Mouse (Mus musculus) heart, postnatal 0 days (tissue): ENCODE results near the gene Gabra5. TPM values are rescaled to one million over a fixed set of nuclear protein-coding genes. Genes with fewer than 3 reads are reported as not detected.
A peak's percentile ranks its signal among the peaks of the same experiment; 100 is the strongest.

Source experiments
- ATAC-seq: fragments of 200-750 bp; cut with Nextera tagmentation; 2 replicates; pipeline ENCODE4 v1.8.0; 2017; ENCODE audit warnings: low read depth, moderate number of reproducible peaks, moderate library complexity; ENCODE audit not compliant: insufficient read depth
- DNase-seq: peaks from one replicate; pipeline ENCODE4 v3.0.0-alpha.2; 2016; ENCODE audit warnings: low spot score
- H3K27ac ChIP-seq: fragments of 300-500 bp; sonication (generic); 2 replicates; pipeline ENCODE4 v1.5.1; 2014; ENCODE audit warnings: low read depth, mild to moderate bottlenecking
- H3K27me3 ChIP-seq: fragments of 300-500 bp; sonication (generic); 2 replicates; pipeline ENCODE4 v1.6.1; 2014; ENCODE audit warnings: low read length, mixed read lengths; ENCODE audit not compliant: control insufficient read depth, insufficient read depth
- H3K36me3 ChIP-seq: fragments of 300-500 bp; sonication (generic); replicated peaks from 2 replicates; pipeline ENCODE4 v1.6.1; 2014; ENCODE audit warnings: low read length, mixed read lengths; ENCODE audit not compliant: control insufficient read depth, insufficient read depth
- H3K4me1 ChIP-seq: fragments of 300-500 bp; sonication (generic); 2 replicates; pipeline ENCODE4 v1.6.1; 2014; ENCODE audit warnings: antibody characterized with exemption; ENCODE audit not compliant: control insufficient read depth, insufficient read depth
- H3K4me2 ChIP-seq: fragments of 300-500 bp; sonication (generic); 2 replicates; pipeline ENCODE4 v1.6.1; 2014; ENCODE audit warnings: low read depth, mild to moderate bottlenecking, low read length, moderate library complexity
- H3K4me3 ChIP-seq: fragments of 300-500 bp; sonication (generic); 2 replicates; pipeline ENCODE4 v1.5.1; 2014; ENCODE audit warnings: low read depth, low read length
- H3K9ac ChIP-seq: fragments of 300-500 bp; sonication (generic); replicated peaks from 2 replicates; pipeline ENCODE4 v1.6.1; 2014; ENCODE audit warnings: low read depth, low read length, mixed read lengths
- H3K9me3 ChIP-seq: fragments of 300-500 bp; sonication (generic); replicated peaks from 2 replicates; pipeline ENCODE4 v1.6.1; 2016; ENCODE audit warnings: low read length; ENCODE audit not compliant: control insufficient read depth
- CTCF ChIP-seq: IDR thresholded peaks from 2 replicates; pipeline ENCODE4 v1.5.1; 2016; ENCODE audit warnings: antibody characterized with exemption, control low read depth, low read depth
- EP300 ChIP-seq: IDR thresholded peaks from 2 replicates; pipeline ENCODE4 v1.6.1; 2016; ENCODE audit warnings: antibody characterized with exemption, low read depth
- WGBS: fragments of 180-500 bp; shearing (Covaris S2); extraction: QIAGEN DNeasy Blood & Tissue Kit; methylation state at CpG from one replicate; pipeline ENCODE4 v1.1.7; 2014; 5-methylcytosine and 5-hydroxymethylcytosine counted together
- polyA plus RNA-seq: library from polyadenylated mRNA; unstranded; fragments of >200 nt; fragmentation: Nextera tagmentation; extraction: Ambion mirVana; gene quantifications from 2 replicates; pipeline ENCODE4 v1.2.1, GENCODE M21; 2015
- total RNA-seq: library from RNA; depleted of rRNA; stranded (reverse); fragments of >200 nt; gene quantifications from 2 replicates; pipeline ENCODE4 v1.2.3, GENCODE M21; 2014; ENCODE audit warnings: low replicate concordance

Gabra5 gene
- total and polyA plus RNA-seq, 2 experiments from 2014 or later, result not detected

DNA sequence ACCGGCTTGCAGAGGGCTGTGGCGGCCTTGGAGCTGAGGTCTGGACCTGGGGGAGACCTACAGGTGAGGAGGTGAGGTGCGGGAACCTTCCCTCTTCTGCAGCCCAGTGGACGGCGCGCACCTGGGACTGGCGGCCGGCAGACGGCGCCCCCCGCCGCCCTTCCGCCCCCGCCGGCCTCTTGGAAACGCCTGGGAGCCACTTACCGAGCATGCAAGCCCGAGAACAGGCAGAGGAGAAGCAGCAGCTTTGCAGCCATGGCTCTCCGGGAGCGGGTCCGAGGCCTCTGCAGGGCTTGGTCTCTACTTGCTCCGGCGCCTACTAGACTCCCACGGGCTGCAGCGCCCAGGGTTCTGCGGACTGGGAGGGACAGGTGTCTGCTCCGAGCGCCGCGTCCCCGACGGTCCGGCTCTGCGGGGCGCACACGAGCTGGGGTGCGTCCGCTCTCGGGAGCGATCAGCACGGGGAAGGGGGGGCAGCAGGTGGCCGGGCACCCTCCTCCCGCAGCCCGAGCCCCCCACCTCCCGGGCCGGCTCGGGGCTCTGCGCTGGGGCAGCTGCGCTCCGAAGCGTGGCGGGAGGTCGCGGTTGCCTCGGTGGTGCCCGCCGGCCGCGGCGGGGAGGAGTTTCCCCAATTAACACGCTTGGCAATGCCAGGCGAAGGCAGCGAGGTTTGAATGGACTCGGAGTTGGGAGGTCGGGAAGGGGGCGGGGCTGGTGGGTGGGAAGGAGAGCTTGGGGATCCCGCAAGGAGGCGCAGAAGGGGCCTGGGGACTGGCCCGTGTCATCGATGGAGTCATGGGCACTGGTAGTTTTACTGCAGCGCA is 123.1 kb downstream of the Gabra5 start, which contains the start of gene Gabrg3:
Gene Gabrg3, minus strand, starts transcription at position 672 of the 824 bp plus-strand sequence.
- WGBS, result 2% methylated on average over 58 of the region's 71 CpGs
- ATAC-seq (peak; percentile 27; the same call in 1 of the 2 replicates), DNase-seq (no peak)
- H3K4me1 ChIP-seq, result no peaks in the 10 kb centered on the region
- peaks cover 18% of the 10 kb centered on the region for H3K27me3 ChIP-seq
- no peak for TF ChIP-seq CTCF
- no peak for TF ChIP-seq EP300
- H3K36me3 ChIP-seq, result no peaks in the 10 kb centered on the region
- no peak within 1 kb of the TSS for H3K27ac ChIP-seq
- H3K4me3 ChIP-seq, result peak within 1 kb of the TSS; percentile 51
- H3K4me2 ChIP-seq, result peak within 1 kb of the TSS; percentile 82
- 0 out of 2 replicates have a peak within 1 kb of the TSS, but pooled peaks have one; percentile 2 for H3K9ac ChIP-seq
- H3K9me3 ChIP-seq, result no peaks in the 10 kb centered on the region

DNA sequence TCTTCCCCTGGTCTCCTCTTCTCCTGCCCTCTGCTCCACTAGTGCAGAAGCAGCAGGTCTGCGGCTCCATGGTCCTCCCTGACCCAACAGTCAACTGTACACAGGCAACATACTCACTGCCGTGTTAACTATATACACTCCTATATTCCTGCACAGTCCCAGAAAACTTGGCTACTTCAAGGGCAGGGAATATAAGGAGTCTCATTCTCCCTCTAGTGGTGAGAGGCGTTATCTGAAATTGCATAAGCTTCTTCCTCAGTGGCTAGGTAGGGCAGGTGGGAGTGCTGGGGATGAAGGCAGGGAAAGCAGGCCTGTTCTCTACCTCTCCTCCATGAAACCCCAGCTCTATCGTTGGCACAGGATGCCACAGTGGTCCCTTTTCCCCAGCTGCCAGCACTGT is 125.7 kb downstream of the Gabra5 start:
- Histone ChIP-seq H3K4me3 (no peak overlapping the region), H3K4me1 (no peaks in the 10 kb centered on the region), H3K4me2 (no peak overlapping the region), H3K9me3 (no peaks in the 10 kb centered on the region), H3K27me3 (peaks cover 18% of the 10 kb centered on the region), H3K9ac (no peak overlapping the region), H3K36me3 (no peaks in the 10 kb centered on the region), H3K27ac (no peak overlapping the region)
- TF ChIP-seq EP300 (no peak), CTCF (peak; percentile 72)
- WGBS, result 17% methylated on average over 4 of the region's 4 CpGs
- ATAC-seq (0 out of 2 replicates have a peak, but pooled peaks have one; percentile 33), DNase-seq (peak; percentile 43)

DNA sequence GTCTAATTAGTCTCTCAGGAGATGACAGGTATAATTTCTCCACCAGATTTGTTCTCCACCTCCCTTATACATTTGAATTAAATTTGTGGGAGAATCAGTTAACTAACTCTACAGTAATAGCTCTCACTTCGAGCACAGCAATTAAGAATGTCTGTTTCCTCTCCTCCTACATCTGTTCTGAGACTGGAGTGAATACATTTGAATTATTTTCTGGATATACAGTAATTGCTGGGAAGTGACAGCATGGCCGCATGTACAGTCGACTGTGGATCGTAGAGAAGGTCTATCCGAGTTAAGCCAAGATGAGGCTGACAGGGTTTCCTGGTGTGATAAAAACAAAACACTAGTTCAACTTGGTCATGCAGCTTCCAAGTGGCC is 143.9 kb downstream of the Gabra5 start:
- H3K9ac ChIP-seq, result no peak overlapping the region
- no peak overlapping the region for H3K4me3 ChIP-seq
- H3K4me2 ChIP-seq, result no peak overlapping the region
- no peak overlapping the region for H3K27ac ChIP-seq
- no peaks in the 10 kb centered on the region for H3K9me3 ChIP-seq
- H3K4me1 ChIP-seq, result no peaks in the 10 kb centered on the region
- H3K36me3 ChIP-seq, result no peaks in the 10 kb centered on the region
- DNase-seq (no peak), ATAC-seq (no peak)
- 70% methylated on average over 5 of the region's 5 CpGs for WGBS
- no peaks in the 10 kb centered on the region for H3K27me3 ChIP-seq
- no peak for TF ChIP-seq EP300

DNA sequence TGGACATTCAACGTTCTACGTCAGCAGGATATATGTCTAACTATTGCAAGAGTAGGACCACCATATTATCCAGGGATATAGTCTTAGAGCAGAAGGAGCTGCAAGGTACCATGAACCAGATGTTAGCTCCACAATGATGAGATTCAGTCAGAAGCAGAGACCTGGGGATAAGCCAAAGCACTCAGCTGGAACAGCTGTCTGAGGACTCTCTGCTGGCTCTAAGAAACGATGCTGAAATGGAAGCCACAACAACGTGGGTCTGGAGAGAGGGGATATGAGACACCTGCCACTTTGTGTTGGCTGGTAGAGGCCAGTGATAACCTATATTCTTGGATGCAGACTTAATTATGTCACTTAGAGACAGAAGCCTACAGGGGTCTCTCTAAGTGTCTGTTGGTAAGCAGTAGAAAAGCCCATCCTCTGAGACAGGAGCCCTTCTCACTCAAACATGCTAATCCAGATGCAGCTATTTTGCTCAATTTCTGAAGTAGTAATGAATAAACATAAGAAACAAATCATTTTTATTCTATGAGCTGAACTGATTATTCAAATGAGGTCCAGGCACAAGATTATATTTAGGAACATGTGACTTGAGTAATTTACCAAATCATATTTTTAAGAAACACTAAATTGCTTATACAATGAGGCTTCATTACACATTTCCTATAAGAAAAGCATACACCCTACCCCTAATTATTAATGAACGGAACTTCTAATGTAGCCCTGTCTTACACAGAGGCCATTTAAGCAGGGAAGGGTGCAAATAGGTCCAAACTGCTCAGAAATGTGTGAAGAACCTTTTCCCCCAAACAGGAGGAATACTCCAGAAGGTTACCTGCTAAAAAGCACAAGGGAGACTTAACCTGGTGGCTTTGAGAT is 144.5 kb downstream of the Gabra5 start:
- Histone ChIP-seq H3K36me3 (no peaks in the 10 kb centered on the region), H3K4me1 (no peaks in the 10 kb centered on the region), H3K27me3 (no peaks in the 10 kb centered on the region), H3K9me3 (no peaks in the 10 kb centered on the region), H3K27ac (no peak overlapping the region), H3K9ac (no peak overlapping the region), H3K4me2 (no peak overlapping the region), H3K4me3 (no peak overlapping the region)
- no peak for ATAC-seq
- WGBS, result 74% methylated on average over 5 of the region's 5 CpGs
- DNase-seq, result no peak
- TF ChIP-seq EP300 (no peak), CTCF (no peak)

GRCm38 (mm10) chr7:57363812-57364211 is 146.0 kb downstream of the Gabra5 start:
- no peak overlapping the region for H3K4me3 ChIP-seq
- TF ChIP-seq EP300, result no peak
- no peak for TF ChIP-seq CTCF
- no peak overlapping the region for H3K27ac ChIP-seq
- no peak for DNase-seq
- H3K4me1 ChIP-seq, result no peaks in the 10 kb centered on the region
- H3K9me3 ChIP-seq, result no peaks in the 10 kb centered on the region
- H3K27me3 ChIP-seq, result no peaks in the 10 kb centered on the region
- WGBS, result 64% methylated on average over 6 of the region's 6 CpGs
- H3K4me2 ChIP-seq, result no peak overlapping the region
- no peak overlapping the region for H3K9ac ChIP-seq
- no peaks in the 10 kb centered on the region for H3K36me3 ChIP-seq
- no peak for ATAC-seq
